32 mouse cellular contexts compared by ENCODE assay signal in the genomic region with DNA sequence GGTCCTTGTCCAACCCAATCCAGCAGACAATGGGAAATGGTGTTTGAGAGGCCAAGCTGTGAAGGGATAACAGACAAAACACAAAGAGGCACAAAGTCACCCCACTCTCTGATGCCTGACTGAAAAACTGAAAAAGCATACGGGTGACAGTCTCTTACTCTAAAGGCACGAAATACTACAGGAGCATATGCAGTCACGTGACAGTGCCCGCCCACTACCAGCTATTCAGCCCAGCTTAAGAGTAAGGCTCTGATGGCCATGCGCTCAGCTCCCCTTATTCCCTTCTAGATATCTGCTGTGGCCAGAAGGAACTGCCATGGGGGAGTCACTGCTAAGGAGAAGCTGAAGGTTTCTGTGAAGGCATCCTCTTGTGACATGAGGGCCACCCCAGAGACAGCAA. TPM values are rescaled to one million over a fixed set of nuclear protein-coding genes. Genes with fewer than 3 reads are reported as not detected.
DNase-seq lines count a peak whose midpoint lies in the region; ATAC-seq and TF ChIP-seq lines count a peak whose summit lies in the region.
"Had no signal": no experiment of that assay in that cellular context is flagged by ENCODE, and none has a peak within 500 bp of the region (broad histone marks: within the 10 kb centered on the region; RNA-seq: fewer than 3 reads in every experiment).

No protein-coding gene starts in this region.

- H3K27me3 ChIP-seq in megakaryocyte, embryonic 14.5 days (replicated peaks) = no peaks in the 10 kb centered on the region
- no peaks in the 10 kb centered on the region for H3K27me3 ChIP-seq in liver, embryonic 12.5 days (replicated peaks)
- no peaks in the 10 kb centered on the region for H3K27me3 ChIP-seq in liver, postnatal 0 days (ENCODE audit: insufficient read depth, low read length)
- no peaks in the 10 kb centered on the region for H3K27me3 ChIP-seq in embryonic facial prominence, embryonic 10.5 days (replicated peaks; ENCODE audit: low read depth, poor library complexity, severe bottlenecking)
- H3K27me3 ChIP-seq: CH12.LX; embryonic facial prominence, embryonic 12.5 days; heart, embryonic 13.5 days; limb, embryonic 13.5 days had no signal

- peaks cover 56% of the 10 kb centered on the region for H3K36me3 ChIP-seq in megakaryocyte, embryonic 14.5 days (replicated peaks; ENCODE audit: low read length)
- H3K36me3 ChIP-seq in liver, embryonic 12.5 days = peaks cover 71% of the 10 kb centered on the region
- peaks cover 33% of the 10 kb centered on the region for H3K36me3 ChIP-seq in liver, postnatal 0 days (replicated peaks; ENCODE audit: insufficient read depth, low read length)
- peaks cover 13% of the 10 kb centered on the region; the same call in 1 of the 2 replicates for H3K36me3 ChIP-seq in embryonic facial prominence, embryonic 10.5 days (replicated peaks)

- no peak for ATAC-seq in megakaryocyte, adult 5-6 weeks (ENCODE audit: poor library complexity, severe bottlenecking)
- ATAC-seq in CD4-positive, CD25-positive, alpha-beta regulatory T cell, adult 4 months = peak; percentile 11
- ATAC-seq in liver, embryonic 12.5 days = no peak
- ATAC-seq in liver, postnatal 0 days = no peak
- ATAC-seq: forebrain, embryonic 14.5 days; hindbrain, embryonic 16.5 days; intestine, embryonic 16.5 days; midbrain, embryonic 16.5 days had no signal

- TF ChIP-seq CTCF in liver, postnatal 0 days (IDR thresholded peaks at IDR 0.05; ENCODE audit: low read depth) = no peak

- H3K4me1 ChIP-seq in megakaryocyte, embryonic 14.5 days = peaks cover 99% of the 10 kb centered on the region
- peaks cover 96% of the 10 kb centered on the region for H3K4me1 ChIP-seq in liver, embryonic 12.5 days
- H3K4me1 ChIP-seq in liver, postnatal 0 days (ENCODE audit: insufficient read depth) = peaks cover 72% of the 10 kb centered on the region
- H3K4me1 ChIP-seq in embryonic facial prominence, embryonic 10.5 days = no peaks in the 10 kb centered on the region
- H3K4me1 ChIP-seq: embryonic facial prominence, embryonic 12.5 days; hindbrain, embryonic 10.5 days; limb, embryonic 13.5 days had no signal

- WGBS in liver, embryonic 12.5 days (ENCODE audit: insufficient replicate concordance) = 51% methylated on average over 5 of the region's 5 CpGs
- 60% methylated on average over 5 of the region's 5 CpGs for WGBS in liver, postnatal 0 days (ENCODE audit: insufficient replicate concordance)
- WGBS in embryonic facial prominence, embryonic 10.5 days = 91% methylated on average over 5 of the region's 5 CpGs

- no peak for TF ChIP-seq EP300 in liver, postnatal 0 days (IDR thresholded peaks at IDR 0.05; ENCODE audit: low read depth)

- H3K9ac ChIP-seq in liver, embryonic 12.5 days = peak overlapping the region; percentile 15; the same call in 1 of the 2 replicates
- H3K9ac ChIP-seq in liver, postnatal 0 days (replicated peaks) = no peak overlapping the region
- H3K9ac ChIP-seq: embryonic facial prominence, embryonic 12.5 days; heart, embryonic 13.5 days; limb, embryonic 13.5 days had no signal

- no peaks in the 10 kb centered on the region for H3K9me3 ChIP-seq in megakaryocyte, embryonic 14.5 days
- no peaks in the 10 kb centered on the region for H3K9me3 ChIP-seq in liver, embryonic 12.5 days (replicated peaks)
- no peaks in the 10 kb centered on the region for H3K9me3 ChIP-seq in liver, postnatal 0 days (ENCODE audit: low read length)
- no peaks in the 10 kb centered on the region for H3K9me3 ChIP-seq in embryonic facial prominence, embryonic 10.5 days
- H3K9me3 ChIP-seq: embryonic facial prominence, embryonic 12.5 days; heart, embryonic 13.5 days; hindbrain, embryonic 10.5 days; limb, embryonic 13.5 days had no signal

- no peak overlapping the region for H3K4me2 ChIP-seq in liver, embryonic 12.5 days
- H3K4me2 ChIP-seq in liver, postnatal 0 days (ENCODE audit: low read depth, low read length) = no peak overlapping the region
- H3K4me2 ChIP-seq: embryonic facial prominence, embryonic 12.5 days; heart, embryonic 13.5 days; limb, embryonic 13.5 days; midbrain, embryonic 11.5 days had no signal

- peak overlapping the region; percentile 47 for H3K4me3 ChIP-seq in megakaryocyte, embryonic 14.5 days (replicated peaks)
- no peak overlapping the region for H3K4me3 ChIP-seq in liver, embryonic 12.5 days
- H3K4me3 ChIP-seq in liver, postnatal 0 days (ENCODE audit: low read depth, low read length) = no peak overlapping the region
- no peak overlapping the region for H3K4me3 ChIP-seq in embryonic facial prominence, embryonic 10.5 days
- H3K4me3 ChIP-seq: embryonic facial prominence, embryonic 12.5 days; heart, embryonic 13.5 days; hindbrain, embryonic 10.5 days; limb, embryonic 13.5 days had no signal

- H3K27ac ChIP-seq in liver, embryonic 12.5 days = peak overlapping the region; percentile 100
- H3K27ac ChIP-seq in liver, postnatal 0 days (ENCODE audit: low read depth) = peak overlapping the region; percentile 87
- no peak overlapping the region for H3K27ac ChIP-seq in embryonic facial prominence, embryonic 10.5 days (replicated peaks)
- H3K27ac ChIP-seq: embryonic facial prominence, embryonic 12.5 days; heart, embryonic 13.5 days; hindbrain, embryonic 10.5 days; kidney, postnatal 0 days; limb, embryonic 13.5 days had no signal

- no peak for DNase-seq in liver, postnatal 0 days
- no peak for DNase-seq in gastrocnemius, adult 8-10 months (ENCODE audit: low spot score in 2 of 2)
- DNase-seq in embryonic facial prominence, embryonic 10.5 days (ENCODE audit: low spot score) = no peak
- DNase-seq: adrenal gland, postnatal 10 days; cerebellum, adult 11 months; cerebellum, adult 9-10 months; cerebellum, postnatal 36 days; gastrocnemius, postnatal 36 days; heart, adult 18-20 months; heart, postnatal 14 days; kidney, adult 8-10 months; kidney, postnatal 4 days; lung, adult 2 months; lung, postnatal 10 days; right cerebral cortex, adult 18-20 months; right cerebral cortex, postnatal 4 days; thymus, postnatal 14 days had no signal

RNA-seq across cellular contexts. Expression of gene Tbc1d2b, which starts 24.8 kb away (rescaled TPM):
- polyA plus RNA-seq in megakaryocyte, embryonic 14.5 days (2012; ENCODE audit: insufficient read depth, low replicate concordance) = 0.63 and 4.0 TPM in 2 replicates
- total RNA-seq in megakaryocyte, adult 5-6 weeks (2015) = 38.7 and 58.8 TPM in 2 replicates
- total RNA-seq in megakaryocyte, adult 5-6 weeks (2017) = 42.1 and 44.6 TPM in 2 replicates
- 10 to 100 TPM; 11.3 to 12.1 TPM for polyA plus RNA-seq in CD4-positive, CD25-positive, alpha-beta regulatory T cell, adult 4 months (2017; shearing (Covaris generic))
- 11.0 and 12.2 TPM in 2 replicates for polyA plus RNA-seq in liver, embryonic 12.5 days (2016; fragmentation: Nextera tagmentation; extraction: Ambion mirVana)
- polyA plus RNA-seq in liver, postnatal 0 days (2015; fragmentation: Nextera tagmentation; extraction: Ambion mirVana) = 5.1 and 6.2 TPM in 2 replicates
- 1 to 10 TPM; 2.6 to 4.5 (median 3.7) TPM for total RNA-seq in gastrocnemius, adult 8-10 months (2022)
- polyA plus RNA-seq in embryonic facial prominence, embryonic 10.5 days (2016; fragmentation: Nextera tagmentation; extraction: Ambion mirVana) = 8.3 and 8.8 TPM in 2 replicates
